Mouse (Mus musculus) lung, postnatal 0 days (tissue): ENCODE results near the gene Oxt. TPM values are rescaled to one million over a fixed set of nuclear protein-coding genes. Genes with fewer than 3 reads are reported as not detected.
A peak's percentile ranks its signal among the peaks of the same experiment; 100 is the strongest.

Experiments
- ATAC-seq: fragments of 200-750 bp; cut with Nextera tagmentation; 2 replicates; pipeline ENCODE4 v1.8.0; 2017; ENCODE audit warnings: moderate library complexity
- DNase-seq: peaks from one replicate; pipeline ENCODE4 v3.0.0-alpha.2; 2016; ENCODE audit warnings: low spot score
- H3K27ac ChIP-seq: fragments of 300-500 bp; sonication (generic); 2 replicates; pipeline ENCODE4 v1.5.1; 2014; ENCODE audit warnings: antibody characterized with exemption, mild to moderate bottlenecking, low read length, mixed read lengths
- H3K27me3 ChIP-seq: fragments of 300-500 bp; sonication (generic); replicated peaks from 2 replicates; pipeline ENCODE4 v1.6.1; 2014; ENCODE audit warnings: low read length, mixed read lengths; ENCODE audit not compliant: insufficient read depth
- H3K36me3 ChIP-seq: fragments of 300-500 bp; sonication (generic); 2 replicates; pipeline ENCODE4 v1.6.1; 2014; ENCODE audit warnings: low read length, mixed read lengths; ENCODE audit not compliant: insufficient read depth
- H3K4me1 ChIP-seq: fragments of 300-500 bp; sonication (generic); 2 replicates; pipeline ENCODE4 v1.6.1; 2014; ENCODE audit warnings: antibody characterized with exemption, low read depth, low read length, mixed read lengths; ENCODE audit not compliant: insufficient read depth
- H3K4me2 ChIP-seq: fragments of 300-500 bp; sonication (generic); replicated peaks from 2 replicates; pipeline ENCODE4 v1.6.1; 2014; ENCODE audit warnings: low read depth, mild to moderate bottlenecking, low read length, moderate library complexity, mixed read lengths
- H3K4me3 ChIP-seq: fragments of 300-500 bp; sonication (generic); 2 replicates; pipeline ENCODE4 v1.5.1; 2014; ENCODE audit warnings: low read depth, low read length
- H3K9ac ChIP-seq: fragments of 300-500 bp; sonication (generic); replicated peaks from 2 replicates; pipeline ENCODE4 v1.6.1; 2014; ENCODE audit warnings: low read depth, mild to moderate bottlenecking
- H3K9me3 ChIP-seq: fragments of 300-500 bp; sonication (generic); 2 replicates; pipeline ENCODE4 v1.6.1; 2016; ENCODE audit warnings: low read length, mixed read lengths
- CTCF ChIP-seq: IDR thresholded peaks from 2 replicates; pipeline ENCODE4 v1.5.1; 2016; ENCODE audit warnings: antibody characterized with exemption, mild to moderate bottlenecking
- EP300 ChIP-seq: IDR thresholded peaks from 2 replicates; pipeline ENCODE4 v1.6.1; 2016; ENCODE audit warnings: antibody characterized with exemption, mild to moderate bottlenecking, control low read depth
- WGBS: fragments of 180-500 bp; shearing (Covaris S2); extraction: QIAGEN DNeasy Blood & Tissue Kit; methylation state at CpG from one replicate; pipeline ENCODE4 v1.1.7; 2014; 5-methylcytosine and 5-hydroxymethylcytosine counted together
- polyA plus RNA-seq: library from polyadenylated mRNA; unstranded; fragments of >200 nt; fragmentation: Nextera tagmentation; extraction: Ambion mirVana; gene quantifications from 2 replicates; pipeline ENCODE4 v1.2.1, GENCODE M21; 2015

The Oxt gene
- polyA plus RNA-seq, 1 experiment from 2014 or later: not detected

GRCm38 (mm10) chr2:130558015-130558414 lies 18.0 kb upstream of the Oxt start:
- no peak overlapping the region for H3K4me2 ChIP-seq
- H3K36me3 ChIP-seq: peaks cover 10% of the 10 kb centered on the region; the same call in 1 of the 2 replicates
- no peak overlapping the region for H3K27ac ChIP-seq
- H3K9ac ChIP-seq: no peak overlapping the region
- no peaks in the 10 kb centered on the region for H3K9me3 ChIP-seq
- TF ChIP-seq EP300 (no peak), CTCF (peak; percentile 36)
- 79% methylated on average over 2 of the region's 2 CpGs for WGBS
- no peak for DNase-seq
- no peak for ATAC-seq
- H3K4me1 ChIP-seq: no peaks in the 10 kb centered on the region
- H3K4me3 ChIP-seq: no peak overlapping the region
- no peaks in the 10 kb centered on the region for H3K27me3 ChIP-seq

GRCm38 (mm10) chr2:130563212-130564055 lies 12.5 kb upstream of the Oxt start, which contains the start of gene Mrps26:
Gene Mrps26, plus strand, starts transcription at chr2:130563742.
- TF ChIP-seq EP300 (no peak), CTCF (peak; percentile 69)
- Histone ChIP-seq H3K27me3 (no peaks in the 10 kb centered on the region), H3K27ac (no peak within 1 kb of the TSS), H3K4me1 (0 out of 2 replicates have a peak, but pooled peaks cover 4% of the 10 kb centered on the region), H3K36me3 (no peaks in the 10 kb centered on the region), H3K4me2 (peak within 1 kb of the TSS; percentile 87), H3K9ac (peak within 1 kb of the TSS; percentile 81), H3K4me3 (peak within 1 kb of the TSS; percentile 85), H3K9me3 (no peaks in the 10 kb centered on the region)
- under 1% methylated on average over 61 of the region's 61 CpGs for WGBS
- DNase-seq (peak; percentile 97), ATAC-seq (peak; percentile 100)

DNA sequence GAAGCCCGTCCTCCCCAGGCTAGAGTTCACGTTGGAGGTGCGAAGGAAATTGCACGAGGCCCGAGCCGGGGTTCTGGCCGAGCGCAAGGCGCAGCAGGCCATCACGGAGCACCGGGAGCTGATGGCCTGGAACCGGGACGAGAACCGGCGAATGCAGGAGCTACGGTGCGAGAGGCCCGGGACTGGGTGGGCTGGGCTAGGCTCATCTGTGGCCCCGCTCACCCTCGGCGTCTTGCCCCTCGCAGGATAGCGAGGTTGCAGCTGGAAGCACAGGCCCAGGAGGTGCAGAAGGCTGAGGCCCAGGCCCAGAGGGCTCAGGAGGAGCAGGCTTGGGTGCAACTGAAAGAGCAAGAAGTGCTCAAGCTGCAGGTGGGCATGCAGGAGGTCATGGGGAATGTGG lies 11.9 kb upstream of the Oxt start:
- H3K9me3 ChIP-seq: no peaks in the 10 kb centered on the region
- H3K4me2 ChIP-seq: peak overlapping the region; percentile 87
- 0 out of 2 replicates have a peak, but pooled peaks cover 4% of the 10 kb centered on the region for H3K4me1 ChIP-seq
- 1% methylated on average over 18 of the region's 23 CpGs for WGBS
- peak overlapping the region; percentile 81 for H3K9ac ChIP-seq
- H3K27me3 ChIP-seq: no peaks in the 10 kb centered on the region
- no peak for DNase-seq
- ATAC-seq: no peak; the same call in 1 of the 2 replicates
- no peak overlapping the region for H3K27ac ChIP-seq
- no peaks in the 10 kb centered on the region for H3K36me3 ChIP-seq
- TF ChIP-seq EP300 (no peak), CTCF (no peak)
- H3K4me3 ChIP-seq: peak overlapping the region; percentile 85

DNA sequence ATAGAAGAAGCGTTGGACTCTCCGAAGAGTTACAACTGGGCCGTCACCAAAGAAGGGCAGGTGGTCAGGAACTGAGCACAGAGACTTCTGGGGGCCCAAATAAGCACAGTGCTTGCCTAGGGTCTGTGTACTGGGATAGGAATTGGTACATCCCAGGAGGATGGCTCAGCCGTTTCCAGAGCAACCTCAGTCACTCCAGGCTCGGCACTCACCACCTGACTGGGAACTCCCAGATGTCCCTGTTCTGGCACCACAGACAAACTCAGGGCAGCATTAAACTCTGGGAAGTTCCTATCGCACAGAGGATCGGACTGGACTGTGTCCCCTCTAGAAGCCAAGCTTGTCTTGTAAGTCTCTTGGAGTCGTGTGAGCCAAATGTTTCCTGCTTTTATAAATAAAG lies 11.0 kb upstream of the Oxt start:
- H3K27ac ChIP-seq: no peak overlapping the region
- no peak for DNase-seq
- no peak overlapping the region for H3K4me2 ChIP-seq
- H3K9me3 ChIP-seq: no peaks in the 10 kb centered on the region
- no peak overlapping the region for H3K9ac ChIP-seq
- no peak overlapping the region for H3K4me3 ChIP-seq
- H3K4me1 ChIP-seq: 0 out of 2 replicates have a peak, but pooled peaks cover 4% of the 10 kb centered on the region
- no peaks in the 10 kb centered on the region for H3K27me3 ChIP-seq
- ATAC-seq: no peak
- no peaks in the 10 kb centered on the region for H3K36me3 ChIP-seq
- TF ChIP-seq CTCF: no peak
- TF ChIP-seq EP300: no peak
- 78% methylated on average over 8 of the region's 8 CpGs for WGBS

- H3K27ac ChIP-seq: no peak overlapping the region
- H3K36me3 ChIP-seq: no peaks in the 10 kb centered on the region
- 59% methylated on average over 4 of the region's 4 CpGs for WGBS
- no peak for ATAC-seq
- no peak for DNase-seq
- H3K4me1 ChIP-seq: 0 out of 2 replicates have a peak, but pooled peaks cover 4% of the 10 kb centered on the region
- 0 out of 2 replicates have a peak, but pooled peaks cover 3% of the 10 kb centered on the region for H3K27me3 ChIP-seq
- TF ChIP-seq CTCF: no peak
- no peak for TF ChIP-seq EP300
- no peak overlapping the region for H3K9ac ChIP-seq
- no peak overlapping the region for H3K4me3 ChIP-seq
- no peaks in the 10 kb centered on the region for H3K9me3 ChIP-seq
- H3K4me2 ChIP-seq: no peak overlapping the region
Measured at GRCm38 (mm10) chr2:130568921-130569320, 7.1 kb upstream of the Oxt start.

DNA sequence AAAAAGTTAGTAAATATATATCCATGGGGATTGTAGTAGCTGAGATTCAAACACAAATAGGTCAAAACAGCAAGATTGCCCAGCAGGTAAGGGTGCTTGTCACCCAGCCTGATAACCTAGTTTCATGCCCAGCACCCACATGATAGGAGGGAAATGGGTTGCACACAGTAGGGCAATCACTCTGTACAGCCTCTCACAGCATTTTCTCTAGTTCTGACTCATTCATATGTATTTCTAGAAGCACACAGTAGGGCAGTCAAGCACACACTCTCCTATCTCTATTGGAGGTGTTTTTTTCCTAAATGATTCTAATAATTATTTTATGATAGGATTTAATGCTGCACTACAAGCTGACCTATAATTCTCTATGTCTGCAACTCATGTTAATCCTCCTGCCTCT lies 6.0 kb upstream of the Oxt start:
- Histone ChIP-seq H3K4me2 (no peak overlapping the region), H3K36me3 (no peaks in the 10 kb centered on the region), H3K4me1 (no peaks in the 10 kb centered on the region), H3K27me3 (0 out of 2 replicates have a peak, but pooled peaks cover 3% of the 10 kb centered on the region), H3K9me3 (no peaks in the 10 kb centered on the region), H3K27ac (no peak overlapping the region), H3K9ac (no peak overlapping the region), H3K4me3 (no peak overlapping the region)
- DNase-seq (no peak), ATAC-seq (no peak)
- TF ChIP-seq EP300 (no peak), CTCF (no peak)
